Mouse (Mus musculus): ENCODE measurements at regions not wholly inside any gene's neighbourhood (a gene's known extent, or its start where the extent isn't known, plus 50 kb on each side); places are given as distances from the start of the nearest gene placed in this dataset.
"Not testable (repeated sequence)": the region's sequence is repeated elsewhere in the genome, so short reads cannot be mapped to it uniquely, and the experiment has no call there.

- in situ Hi-C loops (cut with MboI, MseI), result no loop called here
Observed at GRCm38 (mm10) chr11:41728839-41729238, 271.8 kb downstream of the Gabrg2 start.

- in situ Hi-C loops (cut with MboI, MseI), result no loop called here
Observed at GRCm38 (mm10) chr11:41716616-41717015, 284.0 kb downstream of the Gabrg2 start.

GRCm38 (mm10) chr11:41690682-41691081 lies 310.0 kb downstream of the Gabrg2 start:
- in situ Hi-C loops (cut with MboI, MseI), result no loop called here

- in situ Hi-C loops (cut with MboI, MseI), result loop anchor here in 1 of 2 experiments (5.0 kb wide), 1 partner anchor 49 kb away; no protein-coding TSS in a partner anchor
Observed at GRCm38 (mm10) chr11:41682991-41683390, 317.7 kb downstream of the Gabrg2 start.

- in situ Hi-C loops (cut with MboI, MseI), result no loop called here
Observed at GRCm38 (mm10) chr11:41652566-41652965, 348.1 kb downstream of the Gabrg2 start.

- in situ Hi-C loops (cut with MboI, MseI), result no loop called here
Observed at GRCm38 (mm10) chr11:41645502-41645891, 355.2 kb downstream of the Gabrg2 start.

GRCm38 (mm10) chr11:41644725-41645501 lies 355.7 kb downstream of the Gabrg2 start:
- in situ Hi-C loops (cut with MboI, MseI), result no loop called here

GRCm38 (mm10) chr11:41644083-41644482 lies 356.6 kb downstream of the Gabrg2 start:
- in situ Hi-C loops (cut with MboI, MseI), result no loop called here

- in situ Hi-C loops (cut with MboI, MseI), result no loop called here
Observed at GRCm38 (mm10) chr11:41599006-41599405, 401.7 kb downstream of the Gabrg2 start.

- in situ Hi-C loops (cut with MboI, MseI), result no loop called here
Observed at GRCm38 (mm10) chr11:41598431-41598830, 402.2 kb downstream of the Gabrg2 start.

- in situ Hi-C loops (cut with MboI, MseI), result not testable (repeated sequence)
Observed at GRCm38 (mm10) chr11:41591426-41591825, 409.2 kb downstream of the Gabrg2 start.

Data from T-helper 17 cell (primary cell).